Mouse (Mus musculus): ENCODE data around the gene Lmo4.

The Lmo4 gene

DNA sequence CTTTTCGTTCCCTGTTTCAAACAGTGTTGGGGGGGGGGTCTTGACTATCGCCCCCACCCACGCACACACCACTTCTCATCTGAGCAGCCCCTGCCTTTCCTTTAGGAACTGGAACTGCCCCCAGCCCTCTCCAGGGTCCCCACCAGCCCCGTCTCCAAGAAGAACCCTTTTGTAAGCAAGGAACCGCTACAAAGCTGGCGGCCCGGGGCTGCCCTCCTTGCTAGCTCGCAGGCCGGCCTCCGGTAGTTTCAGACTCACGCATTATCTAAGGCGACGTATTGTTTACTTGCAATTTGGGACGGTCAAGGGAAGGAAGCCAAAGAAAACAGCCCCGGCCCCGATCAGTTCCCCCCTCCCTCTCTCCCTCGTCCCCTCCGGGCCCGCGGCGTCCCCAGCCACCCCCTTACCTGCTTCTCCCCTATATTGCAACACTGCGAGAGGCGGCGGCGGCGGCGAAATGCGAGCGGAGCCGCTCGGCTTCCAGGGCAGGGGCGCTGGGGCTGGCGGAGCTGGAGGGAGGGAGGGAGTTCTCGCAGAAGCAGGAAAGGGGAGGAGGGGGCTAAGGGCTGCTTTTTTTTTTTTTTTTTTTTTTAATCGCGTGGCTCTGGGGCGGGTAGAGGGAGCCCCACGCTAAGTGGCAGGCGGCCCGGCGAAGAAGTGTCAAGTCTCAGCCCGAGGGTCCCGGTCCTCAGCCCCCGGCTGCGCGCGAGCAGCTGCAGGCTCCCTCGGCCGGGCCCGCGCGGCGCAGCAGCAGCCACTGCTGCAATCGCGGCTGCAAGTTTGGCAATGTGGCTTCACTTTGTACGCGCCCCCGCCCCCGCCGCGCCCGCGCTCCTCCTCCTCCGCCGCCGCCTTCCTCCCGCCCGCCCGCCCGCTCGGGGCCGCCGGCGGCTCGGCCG lies at the start of gene Lmo4:
TSS of gene Lmo4 (minus strand) at position 808 of the 899 bp plus-strand sequence.
- no peak for DNase-seq (ENCODE audit: low read depth)

DNA sequence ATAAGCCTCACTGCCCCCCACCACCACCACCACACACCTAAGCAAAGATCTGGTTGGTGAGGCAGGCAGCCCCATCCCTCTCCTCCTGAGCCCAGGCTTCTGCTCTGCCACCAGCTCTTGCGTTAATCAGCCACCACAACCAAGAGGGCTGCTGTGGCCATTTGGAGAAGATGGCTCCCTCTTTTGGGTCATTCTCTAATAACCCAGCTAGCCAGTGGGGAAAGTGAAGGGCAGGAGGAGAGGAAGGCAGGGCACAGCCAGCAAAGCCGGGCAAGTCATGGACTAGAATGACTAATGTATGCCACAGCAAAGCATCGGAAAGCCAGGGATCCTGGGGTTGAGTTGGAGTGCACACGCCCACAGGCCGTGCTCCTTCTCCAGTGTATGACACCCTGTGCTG lies 49.3 kb upstream of the Lmo4 start:
- DNase-seq (ENCODE audit: low read depth), result no peak

DNA sequence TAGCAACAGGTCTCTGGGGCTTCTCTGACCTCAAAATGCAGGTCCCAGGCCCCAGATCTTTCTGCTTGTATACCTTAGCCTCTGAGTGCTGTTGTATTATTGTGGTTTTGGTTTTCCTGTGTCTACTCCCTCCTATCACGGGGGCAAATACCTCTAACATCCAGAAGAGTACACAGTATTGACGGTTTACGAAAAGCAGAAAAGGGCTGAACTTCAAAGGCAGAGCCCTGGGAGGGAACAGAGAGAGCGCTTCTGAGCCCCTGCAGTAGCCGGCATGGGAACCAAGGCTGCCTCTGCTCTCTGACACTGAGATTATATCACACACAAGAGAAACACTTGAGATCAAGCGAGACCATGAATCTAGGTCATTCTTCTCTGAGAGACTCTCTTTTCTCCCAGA lies 48.0 kb upstream of the Lmo4 start:
- no peak for DNase-seq (ENCODE audit: low read depth)

DNA sequence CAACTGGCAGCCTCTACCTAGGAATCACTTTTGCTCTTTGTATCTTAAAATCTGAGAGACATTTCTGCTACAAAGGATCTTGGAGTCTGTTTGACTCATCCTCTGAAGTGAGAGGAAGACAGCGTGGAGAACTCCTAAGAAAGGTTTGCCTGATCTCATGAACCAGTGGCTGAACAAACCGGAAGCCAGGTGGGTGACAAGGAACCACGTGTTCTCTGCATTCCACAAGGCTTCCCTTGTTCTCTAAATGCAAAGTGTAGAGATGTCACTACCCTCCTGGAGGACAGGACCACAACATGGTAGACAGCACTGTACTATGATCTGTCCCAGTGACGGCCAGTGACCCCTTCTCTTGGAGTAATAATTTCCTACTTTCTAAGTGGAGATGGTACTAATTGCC lies 47.1 kb upstream of the Lmo4 start:
- no peak for DNase-seq (ENCODE audit: low read depth)

DNA sequence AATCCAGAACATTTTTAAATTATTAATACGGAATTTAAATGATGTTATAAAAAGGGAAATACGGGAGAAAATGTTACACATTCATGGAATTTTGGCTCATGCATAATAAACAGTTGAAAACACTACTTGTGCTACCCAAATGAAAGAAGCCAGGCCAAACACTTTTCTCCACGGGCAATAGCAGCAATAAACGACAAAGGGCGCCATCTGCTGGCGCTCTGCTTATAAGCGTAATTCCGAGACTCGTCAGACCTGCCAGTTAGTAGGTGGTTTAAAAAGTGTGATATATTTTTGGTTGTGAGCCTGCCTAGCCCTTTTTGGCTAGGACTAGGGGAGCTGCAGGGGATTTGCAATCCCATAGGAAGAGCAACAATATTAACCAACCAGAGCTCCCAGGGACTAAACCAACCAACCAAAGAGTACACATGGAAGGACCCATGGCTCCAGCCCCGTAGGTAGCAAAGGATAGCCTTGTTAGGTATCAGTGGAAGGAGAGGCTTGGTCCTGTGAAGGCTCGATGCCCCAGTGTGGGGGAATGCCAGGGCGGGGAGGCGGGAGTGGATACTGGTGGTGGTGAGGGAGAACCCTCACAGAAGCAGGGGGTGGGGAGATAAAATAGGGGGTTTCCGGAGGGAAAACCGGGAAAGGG lies 37.1 kb upstream of the Lmo4 start:
- peak; percentile 66 for DNase-seq (ENCODE audit: low read depth)

DNA sequence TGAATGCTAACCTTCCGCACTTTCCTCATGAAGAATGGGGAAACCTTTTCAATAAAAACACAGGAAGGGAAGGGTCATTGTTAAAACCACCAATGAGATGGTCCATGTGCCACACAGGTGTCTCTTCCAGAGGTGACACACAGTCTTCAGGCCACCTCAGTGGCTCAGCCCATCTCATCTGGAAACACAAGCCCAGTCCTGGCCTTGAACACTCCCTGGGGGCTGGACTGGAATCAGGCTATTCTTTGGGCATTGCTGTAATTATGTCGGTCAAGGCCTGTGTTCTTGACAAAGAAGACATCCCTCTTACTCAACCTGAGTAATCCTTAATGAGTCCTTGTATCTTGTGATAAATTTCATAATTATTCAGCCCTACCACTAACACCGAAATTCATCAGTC lies 36.1 kb upstream of the Lmo4 start:
- DNase-seq (ENCODE audit: low read depth), result no peak

DNA sequence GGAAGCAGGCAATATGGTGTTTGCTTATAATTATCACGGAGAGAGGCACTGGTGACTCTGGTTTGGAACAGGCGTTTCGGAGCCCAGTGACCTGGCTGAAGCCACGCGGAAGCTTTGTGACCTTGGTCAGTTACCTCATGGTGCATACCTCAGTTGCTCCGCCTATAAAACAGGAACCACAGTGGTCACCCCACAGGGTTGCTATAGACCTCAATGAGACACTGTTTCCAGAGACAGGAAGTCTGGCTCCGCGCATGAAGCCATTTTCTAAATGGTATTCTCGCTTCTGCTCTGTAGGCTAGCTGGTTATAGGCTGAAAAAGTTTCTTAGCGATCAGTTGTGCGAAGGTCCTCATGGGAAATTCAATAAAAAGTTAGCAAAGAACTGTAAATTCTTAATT lies 33.5 kb upstream of the Lmo4 start:
- no peak for DNase-seq (ENCODE audit: low read depth)

DNA sequence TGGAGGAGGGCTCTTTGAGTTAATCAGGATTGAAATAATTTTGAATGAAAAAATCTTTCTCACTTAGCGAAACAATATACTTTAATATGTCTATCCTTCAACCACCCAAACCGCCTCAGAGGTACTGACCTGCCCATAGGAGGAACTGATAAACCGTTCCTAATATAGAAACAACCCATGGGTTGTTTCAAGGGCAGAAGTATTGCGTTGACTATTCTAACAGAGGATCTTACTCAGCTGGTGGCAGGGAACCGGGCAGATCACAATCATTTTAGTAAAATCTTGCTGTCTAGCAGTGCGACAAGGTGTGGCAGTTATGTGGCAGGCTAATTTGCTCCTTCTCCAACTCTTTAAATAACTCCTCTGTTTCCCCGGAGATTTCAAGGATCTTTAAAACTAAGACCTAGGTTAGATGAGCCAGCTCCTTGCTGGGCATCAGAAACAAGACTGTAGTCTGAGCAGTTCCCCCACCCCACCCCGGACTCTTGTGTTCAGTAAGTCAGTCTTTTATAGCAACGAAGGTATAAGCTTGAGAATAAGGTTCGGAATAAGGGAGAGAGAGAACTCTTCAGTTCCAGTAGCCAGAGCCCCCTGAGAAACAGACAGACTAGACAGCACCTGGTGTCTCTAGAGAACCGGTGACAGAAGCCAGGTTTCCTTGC lies 27.5 kb upstream of the Lmo4 start:
- DNase-seq (ENCODE audit: low read depth), result no peak

DNA sequence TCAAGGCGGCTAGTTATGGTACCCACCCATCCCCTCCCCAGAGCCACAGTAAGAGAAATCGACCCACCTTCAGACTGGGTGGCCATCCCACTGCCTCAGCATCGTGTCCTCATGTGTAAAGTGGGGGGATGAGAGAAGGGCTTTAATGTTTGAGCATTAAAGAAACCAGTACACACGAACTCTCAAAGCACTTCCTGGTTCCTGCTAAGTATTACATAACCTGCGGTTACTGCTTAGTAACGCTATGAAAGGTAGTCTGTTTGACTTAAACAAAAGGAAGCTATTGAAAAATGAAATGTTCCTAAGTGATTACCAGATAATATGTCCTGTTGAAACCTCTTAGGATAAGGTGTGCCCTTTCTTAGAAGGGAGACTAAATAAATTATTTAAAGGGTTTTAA lies 26.9 kb upstream of the Lmo4 start:
- DNase-seq (ENCODE audit: low read depth), result peak; percentile 9

DNA sequence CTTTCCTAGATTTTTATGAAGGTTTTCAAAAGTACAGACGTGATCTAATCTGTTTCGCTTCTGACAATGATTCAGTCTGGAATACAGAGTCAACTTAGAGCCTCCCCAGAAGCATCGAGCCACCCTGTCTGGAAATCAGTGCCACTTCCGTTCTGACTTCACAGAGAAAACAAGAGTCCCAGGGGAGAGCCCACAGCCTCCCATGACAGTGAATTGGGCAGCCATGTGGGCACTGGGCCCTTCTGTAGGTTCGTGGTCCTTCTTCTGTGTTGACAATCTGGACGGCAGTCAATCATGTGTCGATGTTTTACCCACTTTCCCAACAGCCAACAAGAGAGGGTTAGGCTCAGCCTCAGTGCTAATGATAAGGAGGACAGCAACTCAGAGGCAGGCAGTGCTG lies 26.4 kb upstream of the Lmo4 start:
- no peak for DNase-seq (ENCODE audit: low read depth)

DNA sequence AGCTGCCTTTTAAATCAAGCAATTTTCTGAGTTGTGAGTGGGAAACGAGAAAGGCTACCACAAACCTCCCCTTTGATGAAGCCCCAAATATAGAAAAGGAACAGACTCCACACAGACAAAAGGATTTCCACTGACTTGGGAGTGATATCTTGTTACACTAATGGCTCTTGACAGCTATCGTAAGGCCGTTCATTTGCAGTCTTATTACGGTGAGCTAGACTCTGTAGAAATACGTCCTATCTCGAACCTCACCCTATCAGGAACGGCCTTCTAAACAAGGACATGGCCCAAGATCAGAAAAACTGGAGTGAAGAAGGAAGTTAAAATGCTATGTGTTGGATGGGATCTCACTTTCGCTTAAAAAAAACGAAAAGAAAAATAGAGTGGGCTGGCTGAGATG lies 25.0 kb upstream of the Lmo4 start:
- no peak for DNase-seq (ENCODE audit: low read depth)

DNA sequence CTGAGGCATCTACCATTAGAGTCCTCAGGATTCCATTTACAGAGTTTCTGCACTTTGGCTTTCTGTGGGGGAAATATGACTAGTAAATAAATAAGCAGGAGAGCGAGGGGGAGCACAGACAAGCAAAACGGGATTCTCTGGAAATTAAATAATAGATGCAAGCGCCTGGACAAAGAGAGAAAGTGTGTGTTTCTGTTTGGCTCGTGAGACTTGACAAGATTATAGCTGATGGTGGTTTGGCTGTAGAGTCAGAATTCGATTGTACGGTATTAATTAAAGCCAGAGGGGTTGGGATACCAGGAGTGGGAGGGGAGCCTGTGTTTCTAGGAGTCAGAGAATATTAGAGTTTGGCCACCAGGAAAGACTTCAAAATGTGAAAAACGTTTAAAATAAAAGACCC lies 24.3 kb upstream of the Lmo4 start:
- DNase-seq (ENCODE audit: low read depth), result no peak

DNA sequence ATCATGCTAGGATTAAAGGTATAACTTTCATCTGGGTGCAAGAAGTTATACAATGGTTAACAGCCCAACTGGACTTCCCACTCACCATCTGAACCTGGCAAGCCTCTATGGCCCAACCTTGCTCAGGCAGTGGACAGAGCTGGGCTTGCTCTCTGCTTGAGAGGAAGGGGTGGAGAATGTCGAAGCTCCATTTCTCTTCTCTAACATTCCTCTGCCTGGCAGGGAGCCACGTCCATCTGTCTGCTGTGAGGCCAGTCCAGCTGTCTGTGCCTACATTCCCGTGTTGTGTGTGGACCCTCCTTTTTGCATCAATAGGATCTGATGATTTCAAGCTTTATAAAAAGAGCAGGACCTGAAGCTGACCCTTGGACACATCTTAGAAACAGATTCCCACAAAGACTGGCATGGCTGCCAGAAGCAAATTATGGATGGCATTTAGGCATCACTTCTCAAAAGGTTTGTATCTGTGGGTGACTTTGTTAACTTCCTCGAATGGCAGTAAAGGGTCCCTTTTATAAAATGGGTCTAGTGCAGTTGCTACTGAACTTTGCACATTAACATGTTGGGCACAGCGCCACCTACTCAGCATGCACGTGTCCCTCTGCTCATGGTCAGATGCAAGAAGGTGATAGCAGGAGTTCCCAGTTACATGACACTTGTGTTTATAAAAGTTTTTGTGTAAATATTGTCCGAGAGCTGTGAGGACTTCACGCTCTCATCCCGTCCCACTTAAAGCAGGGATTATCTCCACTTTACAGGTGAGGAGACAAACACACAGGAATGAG lies 20.6 kb upstream of the Lmo4 start:
- no peak for DNase-seq (ENCODE audit: low read depth)

DNA sequence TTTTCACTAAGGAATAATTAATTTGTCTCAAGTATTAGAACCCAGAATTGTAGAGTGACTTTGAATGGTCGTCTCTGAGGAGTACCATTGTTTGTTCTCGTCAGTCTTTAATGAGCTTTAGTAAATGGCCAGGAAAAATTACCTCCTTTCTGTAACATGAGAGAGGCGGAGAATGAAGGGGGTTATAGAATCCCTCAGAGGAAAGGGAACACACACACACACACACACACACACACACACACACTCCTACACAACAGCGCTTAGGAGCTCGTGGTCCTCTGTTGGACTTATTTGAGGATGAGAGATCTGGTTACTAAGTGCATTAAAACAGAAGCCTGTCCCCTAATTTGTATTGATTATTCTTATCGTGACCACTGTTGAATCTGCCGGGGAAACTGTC lies 19.6 kb upstream of the Lmo4 start:
- no peak for DNase-seq (ENCODE audit: low read depth)

DNA sequence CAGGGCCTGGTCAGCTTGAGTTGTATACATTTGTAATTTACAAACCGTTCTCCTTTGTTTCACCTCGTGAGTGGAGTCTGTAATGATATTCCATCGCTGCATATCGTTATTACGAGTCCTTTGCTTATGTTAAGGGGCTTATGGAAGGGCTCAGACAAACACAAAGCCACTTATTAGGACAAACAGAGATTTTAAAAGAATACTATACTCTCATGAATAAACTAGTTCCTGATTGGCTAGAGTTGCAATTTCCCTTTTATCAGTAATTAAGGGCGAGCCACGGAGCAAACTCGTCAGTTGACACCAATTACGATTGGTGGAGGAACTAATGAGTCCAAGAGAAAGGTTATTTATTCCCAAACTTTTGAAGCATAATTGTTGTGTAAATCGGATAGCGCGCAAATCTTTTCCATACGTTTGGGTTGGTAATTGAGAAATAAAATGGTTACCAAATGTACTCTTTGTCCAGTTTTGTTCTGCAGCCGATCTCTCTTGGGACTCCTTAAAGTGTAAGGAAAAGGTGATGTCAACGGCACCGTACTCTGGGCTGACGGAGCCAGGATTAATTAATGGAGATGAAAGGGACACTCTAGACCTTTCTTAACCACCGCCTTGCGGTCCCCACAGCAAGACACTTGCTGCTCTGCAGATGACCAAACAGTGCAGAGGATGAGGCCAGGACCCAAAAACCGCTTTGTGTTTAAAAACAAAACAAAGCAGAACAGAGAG lies 18.5 kb upstream of the Lmo4 start:
- DNase-seq (ENCODE audit: low read depth), result no peak

DNA sequence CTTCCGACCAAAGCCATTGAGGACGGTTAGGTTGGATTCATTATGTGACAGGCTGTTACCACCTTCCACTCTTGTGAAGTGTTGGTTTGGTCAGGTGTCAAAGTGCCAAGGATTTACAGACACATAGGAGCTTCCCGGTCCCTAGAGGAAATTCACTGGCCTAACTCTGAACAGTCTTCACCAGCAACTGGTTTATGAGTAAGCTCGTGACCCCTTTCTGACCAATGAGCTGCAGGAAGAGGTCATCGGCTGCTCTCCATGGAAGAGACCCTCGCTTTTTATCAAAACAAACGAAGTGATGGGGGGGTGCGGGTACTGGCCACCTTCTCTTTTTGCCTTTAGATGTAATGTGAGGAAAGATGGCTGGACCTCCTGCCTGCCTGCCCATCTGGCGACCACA lies 17.4 kb upstream of the Lmo4 start:
- DNase-seq (ENCODE audit: low read depth), result no peak

DNA sequence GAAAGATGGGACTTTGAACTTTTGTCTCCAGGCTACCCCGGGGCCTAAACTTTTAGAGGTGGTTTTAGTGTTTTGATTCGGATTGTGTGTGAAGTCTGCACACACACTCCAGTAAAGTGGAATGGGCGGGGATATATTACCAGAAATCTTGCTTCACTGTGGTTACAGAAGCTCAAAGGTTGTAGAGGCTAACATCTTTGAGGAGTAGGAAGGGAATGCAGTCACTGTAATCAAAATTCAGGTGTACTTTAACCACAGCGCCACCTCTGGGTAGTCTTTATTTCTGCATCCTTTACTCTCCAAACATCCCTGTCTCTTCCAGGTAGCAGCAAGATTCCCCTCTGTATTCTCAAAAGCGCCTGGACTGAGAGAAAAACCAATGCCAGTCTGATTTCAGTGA lies 2.5 kb upstream of the Lmo4 start:
- DNase-seq (ENCODE audit: low read depth), result no peak

DNA sequence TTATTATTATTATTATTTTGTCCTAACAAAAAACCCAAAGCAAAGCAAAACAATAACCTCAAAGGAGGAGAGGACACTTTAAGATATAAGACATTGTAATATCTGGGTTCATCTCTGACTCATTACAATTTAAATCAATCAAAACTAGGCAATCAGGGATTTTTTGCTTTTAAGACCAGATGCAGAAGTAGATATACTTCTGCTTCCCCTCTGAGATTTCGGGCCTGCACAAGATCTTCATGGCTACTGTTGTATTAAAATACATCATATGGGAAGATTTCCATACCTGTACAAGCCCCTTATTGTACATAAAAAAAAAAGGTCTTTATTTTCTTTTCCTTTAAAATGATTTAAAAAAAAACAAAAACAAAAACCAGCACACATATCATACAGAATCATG lies 1.9 kb upstream of the Lmo4 start:
- no peak for DNase-seq (ENCODE audit: low read depth)

DNA sequence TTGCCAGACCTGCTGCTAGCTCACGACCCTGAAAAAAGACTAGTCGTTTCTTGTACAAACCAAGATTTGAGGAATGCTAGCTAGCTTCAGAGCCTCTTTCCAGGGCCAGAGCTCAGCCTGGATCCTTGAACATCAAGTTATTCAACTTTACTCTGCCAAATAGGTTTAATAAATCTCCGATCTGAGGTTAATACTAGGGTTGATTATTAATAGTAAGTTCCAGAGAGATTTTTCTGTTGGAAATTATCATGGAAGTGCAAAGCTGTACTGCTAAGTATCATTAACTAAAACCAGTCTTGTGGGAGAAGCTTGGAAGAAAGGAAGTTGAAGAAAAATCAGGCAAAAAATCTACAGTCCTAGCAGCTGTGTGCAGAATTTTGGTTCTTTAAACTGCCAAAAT lies 1.2 kb upstream of the Lmo4 start:
- DNase-seq (ENCODE audit: low read depth), result no peak

DNA sequence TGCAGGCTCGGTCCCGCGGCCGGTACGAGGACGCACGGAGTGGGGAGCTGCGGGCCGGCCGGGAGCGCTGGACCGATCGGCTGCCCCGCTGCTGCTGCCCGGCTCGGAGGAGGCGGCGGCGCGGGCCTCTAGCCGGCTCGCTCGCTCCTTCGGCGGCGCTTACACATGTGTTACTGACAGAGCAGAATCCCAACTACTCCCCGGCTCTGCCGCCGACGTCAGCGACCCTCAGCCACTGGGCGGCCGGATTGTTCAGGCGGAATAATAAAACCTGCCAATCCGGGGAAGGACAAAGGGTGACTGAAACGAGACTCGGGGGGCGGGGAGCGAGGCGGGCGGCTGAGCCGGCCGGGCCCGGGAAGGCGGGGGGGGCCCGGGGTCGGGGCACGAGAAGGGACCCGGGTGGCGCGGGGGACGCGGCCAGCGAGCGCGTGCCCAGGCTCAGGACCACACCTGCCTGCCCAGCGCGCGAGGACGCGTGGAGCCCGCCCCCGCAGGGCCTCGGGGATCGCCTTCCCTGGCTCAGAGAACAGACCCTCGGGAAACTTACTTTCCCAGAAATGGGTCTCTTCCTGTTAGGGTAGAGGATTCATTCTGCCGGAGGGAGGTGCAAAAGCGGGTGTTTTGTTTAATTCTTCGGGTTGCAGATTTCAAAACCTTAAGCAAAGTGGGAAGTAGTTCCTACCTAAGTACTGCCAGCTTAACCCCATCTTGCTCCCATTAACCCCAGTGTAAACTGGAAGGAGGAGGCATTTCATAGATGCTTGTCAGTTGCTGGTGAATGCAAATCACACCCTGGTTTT lies 532 bp upstream of the Lmo4 start:
- peak; percentile 79 for DNase-seq (ENCODE audit: low read depth)

DNA sequence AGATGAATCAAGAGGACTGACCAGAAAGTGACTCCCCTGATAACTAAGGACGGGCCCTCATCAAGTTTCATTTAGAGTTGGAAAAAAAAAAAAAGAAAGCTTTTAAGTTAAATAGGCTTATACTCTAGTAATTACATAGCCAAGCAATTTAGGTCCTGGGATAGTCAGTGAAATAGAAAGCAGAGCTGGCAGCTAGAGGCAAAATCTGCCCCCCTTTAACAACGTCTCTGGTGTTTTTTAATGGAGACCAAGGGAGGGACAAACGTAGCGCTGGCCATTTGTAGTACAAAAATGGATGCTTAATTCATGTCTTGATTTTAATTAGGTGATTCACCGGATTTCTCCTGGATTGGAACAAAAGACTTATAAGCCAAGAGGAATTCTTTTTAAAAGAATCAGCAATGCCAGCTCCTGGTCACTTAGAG lies 1.0 kb downstream of the Lmo4 start:
- DNase-seq (ENCODE audit: low read depth), result no peak
